Mouse (Mus musculus) heart, embryonic 15.5 days (tissue): ENCODE data around the gene Gprasp2. TPM values are rescaled to one million over a fixed set of nuclear protein-coding genes. Genes with fewer than 3 reads are reported as not detected.
"Not testable (repeated sequence)": the region's sequence is repeated elsewhere in the genome, so short reads cannot be mapped to it uniquely, and the experiment has no call there.

Experiments
- ATAC-seq: fragments of 200-750 bp; cut with Nextera tagmentation; replicated peaks from 2 replicates; pipeline ENCODE4 v1.8.0; 2017; ENCODE audit warnings: low read depth, moderate TSS enrichment; ENCODE audit not compliant: insufficient number of reproducible peaks, insufficient read depth, low FRiP score
- H3K27ac ChIP-seq: fragments of 300-500 bp; sonication (generic); 2 replicates; pipeline ENCODE4 v1.5.1; 2015; ENCODE audit warnings: mild to moderate bottlenecking, inconsistent platforms
- H3K27me3 ChIP-seq: fragments of 300-500 bp; sonication (generic); 2 replicates; pipeline ENCODE4 v1.6.1; 2015; ENCODE audit warnings: inconsistent platforms
- H3K36me3 ChIP-seq: fragments of 300-500 bp; sonication (generic); 2 replicates; pipeline ENCODE4 v1.6.1; 2015; ENCODE audit warnings: mild to moderate bottlenecking, inconsistent platforms
- H3K4me1 ChIP-seq: fragments of 300-500 bp; sonication (generic); replicated peaks from 2 replicates; pipeline ENCODE4 v1.6.1; 2015; ENCODE audit warnings: inconsistent platforms
- H3K4me2 ChIP-seq: fragments of 300-500 bp; sonication (generic); 2 replicates; pipeline ENCODE4 v1.6.1; 2015; ENCODE audit warnings: inconsistent platforms, mild to moderate bottlenecking, moderate library complexity
- H3K4me3 ChIP-seq: fragments of 300-500 bp; sonication (generic); 2 replicates; pipeline ENCODE4 v1.5.1; 2015; ENCODE audit warnings: mild to moderate bottlenecking, inconsistent platforms
- H3K9ac ChIP-seq: fragments of 300-500 bp; sonication (generic); 2 replicates; pipeline ENCODE4 v1.6.1; 2015; ENCODE audit warnings: mild to moderate bottlenecking, inconsistent platforms
- H3K9me3 ChIP-seq: fragments of 300-500 bp; sonication (generic); replicated peaks from 2 replicates; pipeline ENCODE4 v1.6.1; 2016; ENCODE audit warnings: inconsistent platforms
- WGBS: fragments of 180-500 bp; shearing (Covaris S2); methylation state at CpG from one replicate; pipeline ENCODE4 v1.1.7; 2015; ENCODE audit warnings: mixed read lengths; 5-methylcytosine and 5-hydroxymethylcytosine counted together
- polyA plus RNA-seq: library from polyadenylated mRNA; unstranded; fragments of >200 nt; fragmentation: Nextera tagmentation; extraction: Ambion mirVana; gene quantifications from 2 replicates; pipeline ENCODE4 v1.2.1, GENCODE M21; 2015

Gene Gprasp2
- polyA plus RNA-seq: 17.6 and 22.7 TPM in 2 replicates

GRCm38 (mm10) chrX:135838521-135839360, at the start of gene Gprasp2:
Gene Gprasp2 (plus strand): TSS chrX:135839034.
- Histone ChIP-seq H3K9ac (peak within 1 kb of the TSS; percentile 56), H3K4me2 (peak within 1 kb of the TSS; percentile 79), H3K4me3 (peak within 1 kb of the TSS; percentile 56)
- H3K27me3 ChIP-seq, H3K4me1 ChIP-seq, H3K27ac ChIP-seq, H3K9me3 ChIP-seq, H3K36me3 ChIP-seq: not testable (repeated sequence)
- ATAC-seq: peak; percentile 81
- 12% methylated on average over 29 of the region's 32 CpGs for WGBS

DNA sequence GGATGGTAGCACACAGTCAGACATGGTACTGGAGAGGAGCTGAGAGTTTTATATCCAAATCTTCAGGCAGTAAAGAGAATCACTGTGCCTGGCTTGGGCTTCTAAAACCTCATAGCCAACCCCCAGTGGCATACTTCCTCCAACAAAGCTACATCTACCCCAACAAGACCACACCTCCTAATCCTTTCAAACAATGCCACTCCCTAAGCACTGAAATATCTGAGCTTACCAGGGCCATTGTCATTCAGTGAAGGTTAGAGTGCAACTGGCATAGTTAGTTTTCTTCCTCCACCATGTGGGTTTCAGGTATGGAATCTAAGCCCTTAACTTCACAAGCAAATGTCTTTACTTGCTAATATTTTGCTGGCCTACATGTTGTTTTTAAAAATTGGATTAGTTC, 47.3 kb upstream of the Gprasp2 start:
- Histone ChIP-seq H3K27ac (no peak overlapping the region), H3K4me1 (no peaks in the 10 kb centered on the region), H3K9ac (no peak overlapping the region), H3K27me3 (no peaks in the 10 kb centered on the region), H3K36me3 (no peaks in the 10 kb centered on the region), H3K4me2 (no peak overlapping the region), H3K9me3 (no peaks in the 10 kb centered on the region), H3K4me3 (no peak overlapping the region)
- ATAC-seq: no peak

- H3K36me3 ChIP-seq: no peaks in the 10 kb centered on the region
- no peak overlapping the region for H3K9ac ChIP-seq
- H3K4me2 ChIP-seq: no peak overlapping the region
- H3K9me3 ChIP-seq: no peaks in the 10 kb centered on the region
- no peak overlapping the region for H3K4me3 ChIP-seq
- WGBS: 63% methylated on average over 6 of the region's 6 CpGs
- no peak overlapping the region for H3K27ac ChIP-seq
- H3K27me3 ChIP-seq: no peaks in the 10 kb centered on the region
- no peak for ATAC-seq
- H3K4me1 ChIP-seq: no peaks in the 10 kb centered on the region
Measured at GRCm38 (mm10) chrX:135792326-135792725, 46.5 kb upstream of the Gprasp2 start.

DNA sequence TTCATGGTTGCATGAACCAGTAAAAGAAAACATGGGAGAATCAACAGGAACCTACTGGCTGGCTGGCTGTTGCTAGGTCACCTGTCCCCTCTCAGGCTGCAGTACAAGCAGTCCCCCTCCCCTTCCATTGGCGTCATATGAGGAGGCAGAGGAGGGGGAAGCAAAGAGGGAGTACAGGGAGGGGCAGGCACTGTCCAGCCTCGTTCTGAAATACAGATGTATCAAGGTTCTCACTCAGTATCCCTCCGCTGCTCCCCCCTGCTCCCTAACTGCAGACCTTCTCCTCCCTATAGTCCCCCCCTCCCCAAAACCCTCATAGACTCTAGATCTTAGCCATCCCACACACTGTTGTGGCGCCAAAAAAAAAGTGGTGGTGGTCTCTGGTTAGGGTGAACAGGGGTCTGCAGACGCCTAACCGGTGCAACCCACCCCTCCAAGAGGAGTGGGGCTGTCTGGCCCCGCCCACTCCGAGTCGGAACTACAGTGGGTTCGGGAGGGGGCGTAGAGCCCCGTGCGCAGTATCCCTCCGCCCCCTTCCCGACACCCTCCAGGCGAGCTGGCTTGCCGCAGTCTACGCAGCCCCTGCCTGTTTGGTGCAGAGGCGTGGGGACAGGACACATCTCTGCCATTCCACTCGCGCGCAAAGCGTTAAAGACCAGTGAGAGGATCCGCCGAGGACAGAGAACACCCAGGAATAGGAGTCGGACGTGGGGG, 43.1 kb upstream of the Gprasp2 start:
- ATAC-seq: peak; percentile 85
- H3K27me3 ChIP-seq, H3K9me3 ChIP-seq, H3K4me1 ChIP-seq, H3K36me3 ChIP-seq: not testable (repeated sequence)
- Histone ChIP-seq H3K9ac (peak overlapping the region; percentile 65), H3K27ac (peak overlapping the region; percentile 34; the same call in 1 of the 2 replicates), H3K4me3 (peak overlapping the region; percentile 61), H3K4me2 (peak overlapping the region; percentile 71)
- WGBS: 19% methylated on average over 17 of the region's 27 CpGs

DNA sequence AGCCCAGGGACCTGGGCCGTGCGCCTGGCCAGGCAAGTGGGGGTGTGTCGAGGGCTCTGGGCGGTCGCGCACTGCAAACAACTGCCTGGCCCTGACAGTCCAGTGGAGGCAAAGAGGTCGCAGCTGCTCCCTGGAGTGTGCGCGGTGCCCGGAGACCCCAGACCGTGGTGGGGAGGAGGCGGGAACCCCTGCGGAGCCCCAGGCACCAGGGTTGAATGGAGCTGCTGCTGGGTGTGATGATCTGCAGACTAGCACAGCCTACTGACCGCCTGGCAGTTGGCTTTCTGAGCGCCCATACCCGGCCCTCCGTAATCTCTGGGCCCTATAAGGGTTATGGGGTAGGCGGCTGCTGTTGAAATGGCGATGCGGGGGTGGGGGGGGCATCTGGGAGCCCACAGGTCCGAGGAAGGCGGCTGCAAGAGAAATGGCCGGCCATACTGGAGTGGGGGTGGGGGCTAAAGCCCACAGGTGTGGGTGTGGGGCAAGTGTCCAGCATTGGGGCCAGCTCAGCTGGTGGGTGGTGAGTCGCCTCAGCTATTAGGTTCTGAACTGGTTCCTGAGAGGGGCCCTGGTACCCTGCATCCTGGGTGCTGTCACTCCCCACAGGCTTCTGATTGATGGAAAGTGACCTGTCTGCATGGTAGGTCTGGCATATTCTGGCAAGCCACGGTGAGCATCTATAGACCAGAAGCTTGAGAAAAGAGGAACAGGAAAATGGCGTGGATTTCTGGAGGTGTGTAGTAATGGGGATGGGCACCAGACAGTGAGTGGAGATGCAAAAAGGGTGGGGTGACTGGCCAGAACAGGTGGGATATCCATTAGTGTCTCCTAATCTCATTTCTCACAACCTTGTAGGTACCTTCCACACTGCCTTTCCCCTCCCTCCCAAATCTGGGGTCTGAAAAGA, 42.3 kb upstream of the Gprasp2 start:
- H3K9me3 ChIP-seq, H3K27me3 ChIP-seq, H3K4me1 ChIP-seq, H3K36me3 ChIP-seq: not testable (repeated sequence)
- 13% methylated on average over 21 of the region's 26 CpGs for WGBS
- H3K4me2 ChIP-seq: peak overlapping the region; percentile 71
- H3K27ac ChIP-seq: peak overlapping the region; percentile 34; the same call in 1 of the 2 replicates
- H3K9ac ChIP-seq: peak overlapping the region; percentile 65
- H3K4me3 ChIP-seq: peak overlapping the region; percentile 61
- ATAC-seq: peak; percentile 56

DNA sequence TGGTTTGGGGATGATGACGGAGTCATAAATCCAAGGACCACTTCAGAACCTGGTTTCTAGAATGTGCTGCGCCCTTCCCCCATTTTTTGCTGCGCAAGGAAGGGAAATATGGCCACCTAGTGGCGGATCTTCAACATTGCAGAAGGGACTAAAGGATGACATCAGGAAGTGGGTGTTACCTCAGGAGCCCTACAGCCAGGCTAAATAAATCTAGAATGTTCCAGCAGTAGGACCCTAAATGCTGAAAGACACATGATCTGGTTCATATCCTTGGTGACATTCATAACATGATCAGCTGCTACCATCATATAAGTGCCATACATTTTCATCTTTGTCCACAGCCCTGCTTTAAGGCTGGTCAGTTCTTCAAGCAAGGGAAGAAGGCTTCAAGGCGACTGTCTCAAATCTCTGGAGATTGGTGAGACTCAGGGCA, 41.6 kb upstream of the Gprasp2 start, which contains the start of gene Bhlhb9:
TSS of gene Bhlhb9 (plus strand) at position 383 of the 433 bp plus-strand sequence.
- not testable (repeated sequence) for H3K4me1 ChIP-seq, H3K27me3 ChIP-seq, H3K9me3 ChIP-seq, ATAC-seq, H3K36me3 ChIP-seq
- Histone ChIP-seq H3K9ac (peak within 1 kb of the TSS; percentile 65), H3K27ac (peak within 1 kb of the TSS; percentile 34; the same call in 1 of the 2 replicates), H3K4me3 (peak within 1 kb of the TSS; percentile 61), H3K4me2 (peak within 1 kb of the TSS; percentile 71)
- 10% methylated on average over 3 of the region's 5 CpGs for WGBS

DNA sequence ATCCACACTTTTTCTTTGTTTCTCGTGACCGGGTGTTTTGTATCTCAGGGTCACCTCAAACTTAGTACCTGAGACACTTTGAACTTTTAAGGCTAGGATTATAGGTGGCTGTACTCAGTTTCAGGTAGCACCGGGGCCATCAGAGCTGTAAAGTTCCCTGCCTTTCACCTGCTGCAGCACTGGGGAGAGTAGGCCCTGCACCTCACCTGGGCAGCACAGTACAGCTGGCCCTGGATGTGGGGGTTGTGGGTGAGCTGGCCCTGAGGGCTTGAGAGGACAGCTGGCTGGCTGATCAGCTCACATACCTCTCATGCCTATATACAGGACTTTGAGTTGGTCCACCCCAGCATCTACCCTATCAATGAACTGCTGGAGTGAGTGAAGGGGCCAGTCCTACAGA, 34.7 kb upstream of the Gprasp2 start:
- no peak for ATAC-seq
- H3K9ac ChIP-seq: no peak overlapping the region
- 84% methylated on average over 3 of the region's 3 CpGs for WGBS
- no peaks in the 10 kb centered on the region for H3K9me3 ChIP-seq
- H3K27me3 ChIP-seq: no peaks in the 10 kb centered on the region
- H3K4me2 ChIP-seq: no peak overlapping the region
- no peak overlapping the region for H3K4me3 ChIP-seq
- no peaks in the 10 kb centered on the region for H3K4me1 ChIP-seq
- H3K27ac ChIP-seq: no peak overlapping the region
- H3K36me3 ChIP-seq: no peaks in the 10 kb centered on the region

GRCm38 (mm10) chrX:135805780-135806179, 33.1 kb upstream of the Gprasp2 start:
- Histone ChIP-seq H3K4me2 (no peak overlapping the region), H3K9me3 (no peaks in the 10 kb centered on the region), H3K9ac (no peak overlapping the region), H3K27me3 (no peaks in the 10 kb centered on the region), H3K4me1 (no peaks in the 10 kb centered on the region), H3K36me3 (no peaks in the 10 kb centered on the region), H3K4me3 (no peak overlapping the region), H3K27ac (no peak overlapping the region)
- ATAC-seq: no peak
- 14% methylated on average over 1 of the region's 1 CpGs for WGBS

GRCm38 (mm10) chrX:135835896-135836295, 2.9 kb upstream of the Gprasp2 start:
- ATAC-seq, H3K9me3 ChIP-seq, H3K9ac ChIP-seq, H3K4me3 ChIP-seq, H3K4me2 ChIP-seq, H3K27ac ChIP-seq, H3K4me1 ChIP-seq, H3K36me3 ChIP-seq, H3K27me3 ChIP-seq: not testable (repeated sequence)
- WGBS: 46% methylated on average over 1 of the region's 1 CpGs

- no peak overlapping the region for H3K4me3 ChIP-seq
- 77% methylated on average over 2 of the region's 2 CpGs for WGBS
- no peak for ATAC-seq
- H3K4me1 ChIP-seq: no peaks in the 10 kb centered on the region
- H3K4me2 ChIP-seq: no peak overlapping the region
- no peaks in the 10 kb centered on the region for H3K36me3 ChIP-seq
- H3K27me3 ChIP-seq: no peaks in the 10 kb centered on the region
- H3K9me3 ChIP-seq: no peaks in the 10 kb centered on the region
- no peak overlapping the region for H3K9ac ChIP-seq
- no peak overlapping the region for H3K27ac ChIP-seq
Measured at GRCm38 (mm10) chrX:135837896-135838295, 938 bp upstream of the Gprasp2 start.
